Mouse (Mus musculus): ENCODE results near the gene Strn4.

GRCm38 (mm10) chr7:16782555-16783125, 33.0 kb upstream of the Strn4 start:
- TF ChIP-seq CTCF (conservative IDR thresholded peaks at IDR 0.05 in 1 of 2, IDR thresholded peaks at IDR 0.05 in 1 of 2; ENCODE audit: low read depth in 2 of 2, low read length in 2 of 2) (no peak), JUN (IDR thresholded peaks at IDR 0.05; ENCODE audit: insufficient read depth, low read depth, low read length) (no peak), POLR2A (IDR thresholded peaks at IDR 0.05; ENCODE audit: low read depth, low read length) (no peak), ZC3H11A (IDR thresholded peaks at IDR 0.05; ENCODE audit: low read depth, low read length) (no peak), EP300 (IDR thresholded peaks at IDR 0.05; ENCODE audit: low read length) (no peak), E2F4 (IDR thresholded peaks at IDR 0.05; ENCODE audit: insufficient replicate concordance, low read depth, low read length) (no peak), POLR2AphosphoS2 (IDR thresholded peaks at IDR 0.05; ENCODE audit: low read depth, low read length) (no peak), IRF4 (IDR thresholded peaks at IDR 0.05; ENCODE audit: low read depth, low read length) (no peak), MAX (IDR thresholded peaks at IDR 0.05; ENCODE audit: low read length) (no peak), HCFC1 (IDR thresholded peaks at IDR 0.05; ENCODE audit: low read depth, low read length) (no peak), SMC3 (IDR thresholded peaks at IDR 0.05; ENCODE audit: low read depth, low read length) (no peak), MAZ (IDR thresholded peaks at IDR 0.05; ENCODE audit: low read depth, low read length) (0 out of 2 replicates have a peak, but pooled peaks have one; percentile 19), BHLHE40 (IDR thresholded peaks at IDR 0.05; ENCODE audit: low read depth, low read length) (no peak; the same call in 1 of the 2 replicates)

Measured in CH12.LX (cell line).